Mouse (Mus musculus) heart, adult 2 months (tissue): ENCODE measurements at regions not wholly inside any gene's neighbourhood (a gene's known extent, or its start where the extent isn't known, plus 50 kb on each side); places are given as distances from the start of the nearest gene placed in this dataset.

Source experiments
- CTCF ChIP-seq: fragments of 200-600 bp; IDR thresholded peaks from 2 replicates; pipeline ENCODE4 v1.8.1; 2022; ENCODE audit warnings: antibody characterized with exemption, mild to moderate bottlenecking, moderate library complexity
- EP300 ChIP-seq: fragments of 200-500 bp; IDR thresholded peaks from 2 replicates; pipeline ENCODE4 v1.6.1; 2011; ENCODE audit warnings: low read depth, low read length, control low read depth; ENCODE audit not compliant: insufficient read depth
- POLR2A ChIP-seq: fragments of 200-500 bp; IDR thresholded peaks from 2 replicates; pipeline ENCODE4 v1.6.1; 2011; ENCODE audit warnings: mild to moderate bottlenecking, low read depth, low read length, control low read depth; ENCODE audit not compliant: insufficient read depth

- TF ChIP-seq CTCF (no peak), EP300 (no peak), POLR2A (no peak)
Measured at GRCm38 (mm10) chr17:75804358-75804757, 252.6 kb upstream of the Fam98a start.
